Mouse (Mus musculus) cerebellum, postnatal 4 days (tissue): ENCODE measurements at regions not wholly inside any gene's neighbourhood (a gene's known extent, or its start where the extent isn't known, plus 50 kb on each side); places are given as distances from the start of the nearest gene placed in this dataset.

ENCODE experiments used
- DNase-seq, 2 experiments: peaks; one replicate each; pipeline ENCODE4 v3.0.0; 2022; ENCODE audit warnings: low spot score in 2 of 2, mixed read lengths in 1 of 2

DNA sequence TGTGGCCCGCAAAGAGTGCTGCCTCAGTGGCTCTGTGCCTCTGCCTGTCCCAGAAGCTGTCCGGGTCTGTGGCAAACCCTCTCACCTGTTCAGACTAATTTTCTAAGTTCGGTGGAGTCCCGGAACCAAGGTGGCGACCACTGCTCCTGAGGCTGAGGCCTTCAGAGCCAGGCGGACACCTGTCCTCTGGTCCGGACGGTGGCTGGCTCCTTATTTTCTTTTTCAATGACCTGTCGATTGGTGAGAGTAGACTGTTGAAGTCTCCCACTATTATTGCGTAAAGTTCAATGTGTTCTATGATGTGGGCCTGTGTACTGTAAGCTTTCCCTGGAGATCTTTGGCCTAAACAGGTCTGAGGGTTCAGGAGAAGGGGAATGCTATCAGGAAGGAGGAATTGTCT, 112.0 kb upstream of the Btbd35f4 start:
- peak in 1 of 2 experiments; percentile 0 for DNase-seq
